Mouse (Mus musculus) hindlimb bud, embryonic 11.5 days (tissue): Measurements from ENCODE around the gene Tkt.
A peak's percentile ranks its signal among the peaks of the same experiment; 100 is the strongest.
"Not testable (repeated sequence)": the region's sequence is repeated elsewhere in the genome, so short reads cannot be mapped to it uniquely, and the experiment has no call there.

Source experiments
- DNase-seq: peaks from one replicate; pipeline ENCODE4 v3.0.0-alpha.2; 2012; ENCODE audit warnings: low read depth, low spot score; ENCODE audit errors: extremely low spot score

Gene Tkt

DNA sequence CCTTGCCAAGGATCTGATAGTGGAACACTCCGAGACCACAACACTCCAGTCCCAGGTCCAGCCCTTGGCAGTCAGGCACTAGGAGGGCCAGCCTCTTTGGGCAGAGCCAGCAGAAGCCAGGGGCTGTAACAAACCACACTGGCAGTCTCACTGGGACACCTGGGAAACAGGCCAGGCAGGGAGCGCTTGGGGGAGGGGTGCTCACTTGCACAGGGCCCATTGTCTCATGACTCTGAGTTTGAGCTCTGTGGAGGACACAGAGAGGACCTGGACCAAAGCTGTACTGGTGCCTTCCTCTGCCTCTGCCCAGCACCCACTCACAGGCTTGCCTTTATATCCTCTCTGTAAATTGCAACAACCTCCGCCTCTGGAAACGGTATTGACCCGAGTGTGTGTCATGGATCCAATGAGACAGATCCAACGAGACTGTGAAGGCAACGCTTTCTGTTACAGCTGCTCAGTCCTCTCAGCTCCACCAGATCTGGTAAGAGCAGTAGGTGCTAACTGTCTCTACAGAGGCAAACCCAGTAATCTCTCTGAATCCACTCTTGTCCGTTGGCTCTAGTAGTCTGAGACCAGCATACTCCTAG lies at the start of gene Tkt:
Tkt (plus strand) TSS at position 229 of the 590 bp plus-strand sequence.
- DNase-seq: no peak

DNA sequence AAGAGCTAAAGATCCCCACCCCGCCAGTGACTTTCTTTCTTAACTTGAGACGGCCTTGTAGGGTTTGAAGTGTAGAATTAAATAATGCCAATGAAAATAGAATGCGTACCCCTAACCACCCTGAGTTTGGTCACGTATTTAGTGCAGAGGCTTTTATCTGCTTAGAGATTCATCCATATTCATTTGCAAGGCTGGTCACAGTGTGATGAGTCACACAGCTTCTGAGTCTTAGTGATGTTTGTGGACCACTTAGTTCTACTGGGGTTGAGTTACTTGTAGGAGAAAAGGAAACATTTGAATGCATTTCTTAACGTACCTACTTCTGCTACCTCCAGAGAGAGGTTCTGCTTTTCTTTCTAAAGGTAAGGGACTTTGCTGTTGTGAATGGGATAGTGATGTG lies 43.2 kb upstream of the Tkt start:
- DNase-seq: no peak

DNA sequence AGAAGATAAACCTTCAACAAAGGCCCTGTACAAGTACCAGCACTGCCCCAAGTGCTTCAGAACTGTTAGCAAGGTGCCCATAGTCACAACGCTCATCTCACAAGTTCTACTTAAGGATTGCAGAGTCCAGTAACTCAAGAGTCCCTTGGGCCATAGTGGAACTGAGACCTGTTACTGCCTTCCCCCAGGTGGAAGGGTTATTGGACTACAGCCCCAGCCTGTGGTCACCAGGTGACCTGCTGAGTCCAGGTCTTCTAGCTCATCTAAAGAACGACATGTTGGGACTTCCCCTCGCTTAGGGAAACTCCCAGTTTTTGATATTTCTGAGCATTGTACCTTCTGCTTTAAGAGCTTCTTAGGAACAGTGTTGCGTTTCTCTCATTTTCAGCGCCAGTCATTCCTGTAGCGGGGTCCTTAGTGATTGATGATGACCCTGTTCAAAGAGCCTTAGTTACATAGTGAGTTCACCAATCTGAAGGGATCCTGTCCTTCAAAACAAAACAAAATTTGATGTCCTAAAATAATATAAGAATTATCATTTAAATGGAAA lies 37.9 kb upstream of the Tkt start:
- DNase-seq: no peak

DNA sequence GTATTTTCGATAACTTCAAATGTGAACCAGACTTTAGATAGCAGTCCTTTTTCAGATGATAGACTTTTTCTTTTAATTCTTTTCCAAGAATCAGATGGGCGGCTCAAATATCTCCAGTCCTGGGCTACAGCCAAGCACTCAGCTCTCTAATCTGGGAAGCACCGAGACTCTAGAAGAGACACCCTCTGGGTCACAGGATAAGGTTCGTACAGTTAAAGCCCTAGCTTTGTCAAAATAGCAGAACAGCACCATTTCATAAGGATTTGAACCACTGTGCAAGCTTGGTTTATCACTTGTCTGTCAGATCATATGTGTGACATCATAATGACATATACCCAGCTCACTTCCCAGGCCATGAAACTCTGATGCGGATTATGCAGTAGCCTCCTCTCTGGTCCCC lies 35.3 kb upstream of the Tkt start:
- DNase-seq: no peak

DNA sequence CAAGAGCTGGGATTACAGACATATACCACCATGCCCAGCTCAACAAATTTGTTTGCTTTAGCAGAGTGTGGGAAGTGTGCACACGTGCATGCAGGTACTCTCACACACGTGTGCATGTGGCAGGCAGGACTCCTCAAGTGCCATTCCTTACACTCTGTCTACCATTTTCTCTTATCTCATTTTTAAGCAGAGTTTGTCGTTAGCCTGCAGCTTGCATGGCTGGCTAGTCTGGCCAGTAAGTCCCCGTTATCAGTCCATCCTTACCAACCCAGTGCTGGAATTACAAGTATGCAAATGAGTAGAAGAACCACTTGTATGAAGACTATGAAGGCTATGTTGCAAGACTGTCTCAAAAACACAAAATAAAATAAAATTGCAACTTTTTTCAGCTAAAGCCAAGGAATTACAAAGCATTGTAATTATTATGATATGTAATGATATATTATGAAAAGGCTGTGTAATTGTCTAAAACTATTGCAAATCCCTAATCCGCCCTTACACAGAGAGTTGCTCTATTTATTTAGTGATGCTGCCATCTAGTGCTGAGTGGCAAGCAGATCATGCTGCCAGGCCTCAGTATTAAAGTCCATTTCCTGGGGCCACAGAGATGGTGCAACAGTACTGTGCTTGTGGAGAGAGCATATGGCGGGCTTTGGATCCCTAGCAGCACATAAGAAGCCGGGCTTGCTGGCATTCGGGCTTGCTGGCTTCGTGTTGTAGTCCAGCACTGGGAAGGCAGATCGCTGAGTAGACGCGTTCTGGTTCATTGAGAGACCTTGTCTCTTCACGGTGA lies 32.0 kb upstream of the Tkt start:
- no peak for DNase-seq

DNA sequence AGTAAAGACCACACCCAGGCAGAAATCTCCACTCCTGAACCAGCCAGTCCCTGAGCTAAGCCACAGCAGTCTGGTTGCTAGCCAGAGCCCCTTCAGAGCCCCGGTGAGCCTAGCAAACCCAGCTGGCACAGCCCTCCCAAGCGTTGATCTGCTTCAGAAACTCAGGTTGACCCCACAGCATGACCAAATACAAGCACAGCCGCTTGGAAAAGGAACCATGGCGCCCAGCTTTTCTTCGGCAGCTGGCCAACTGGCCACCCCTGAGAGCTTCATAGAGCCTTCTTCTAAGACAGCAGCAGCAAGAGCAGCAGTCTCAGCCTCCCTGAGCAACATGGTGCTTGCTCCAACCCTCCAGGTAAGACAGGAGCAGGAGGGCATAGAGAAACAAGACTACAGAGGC lies 28.8 kb upstream of the Tkt start:
- no peak for DNase-seq

DNA sequence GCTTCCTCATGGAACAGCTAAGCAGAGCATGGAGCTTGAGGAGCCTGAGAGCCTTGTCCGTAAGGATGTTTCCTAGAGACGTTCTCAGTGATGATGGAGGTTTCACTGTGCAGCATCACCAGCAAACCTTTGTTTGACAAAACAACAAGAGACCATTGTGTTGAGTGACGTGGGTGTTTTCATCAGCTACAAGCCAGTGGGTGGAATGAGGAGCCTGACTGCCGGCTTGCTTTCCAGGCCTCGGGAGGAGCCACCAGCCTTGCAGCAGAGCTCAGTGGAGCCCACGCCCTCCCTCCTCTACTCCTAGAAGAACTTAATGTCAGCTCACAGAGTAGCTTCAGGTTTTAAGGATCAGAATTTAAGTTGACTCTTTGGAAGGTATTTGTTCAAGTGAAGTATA lies 24.8 kb upstream of the Tkt start:
- no peak for DNase-seq

DNA sequence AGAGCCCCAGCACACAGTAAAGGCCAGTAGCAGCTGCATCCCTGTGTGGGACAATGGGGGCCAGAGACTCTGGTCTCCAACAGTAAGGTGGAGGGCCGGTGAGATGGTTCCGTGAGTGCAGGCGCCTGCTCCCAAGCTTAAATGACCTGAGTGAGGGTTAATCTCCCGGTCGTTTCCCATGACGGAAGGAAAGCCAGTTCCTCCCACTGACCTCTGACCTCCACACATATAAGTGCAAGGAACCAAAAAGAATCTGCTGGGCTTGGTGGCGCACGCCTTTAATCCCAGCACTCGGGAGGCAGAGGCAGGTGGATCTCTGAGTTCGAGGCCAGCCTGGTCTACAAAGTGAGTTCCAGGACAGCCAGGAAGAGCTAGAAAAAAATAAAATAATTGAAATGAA lies 19.8 kb upstream of the Tkt start:
- no peak for DNase-seq

DNA sequence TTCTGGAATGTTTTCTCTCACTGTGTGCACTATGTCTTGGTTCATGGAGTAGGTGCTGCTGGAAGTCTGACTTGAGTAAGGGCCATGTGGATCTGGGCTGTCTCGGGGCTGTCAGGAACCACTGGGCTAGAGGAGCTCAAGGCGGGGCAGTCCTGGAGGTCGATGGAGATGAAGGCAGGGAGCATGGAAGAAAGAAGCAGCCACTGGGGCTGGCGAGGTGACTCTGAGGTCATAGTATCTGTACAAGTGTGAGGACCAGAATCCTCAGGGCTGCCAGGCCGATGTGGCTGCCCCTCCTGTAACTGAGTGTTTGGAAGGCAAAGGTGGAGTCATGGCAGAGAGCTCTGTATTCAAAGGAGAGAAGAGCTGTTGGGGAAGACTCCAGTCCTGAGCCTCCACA lies 19.2 kb upstream of the Tkt start:
- DNase-seq: no peak

DNA sequence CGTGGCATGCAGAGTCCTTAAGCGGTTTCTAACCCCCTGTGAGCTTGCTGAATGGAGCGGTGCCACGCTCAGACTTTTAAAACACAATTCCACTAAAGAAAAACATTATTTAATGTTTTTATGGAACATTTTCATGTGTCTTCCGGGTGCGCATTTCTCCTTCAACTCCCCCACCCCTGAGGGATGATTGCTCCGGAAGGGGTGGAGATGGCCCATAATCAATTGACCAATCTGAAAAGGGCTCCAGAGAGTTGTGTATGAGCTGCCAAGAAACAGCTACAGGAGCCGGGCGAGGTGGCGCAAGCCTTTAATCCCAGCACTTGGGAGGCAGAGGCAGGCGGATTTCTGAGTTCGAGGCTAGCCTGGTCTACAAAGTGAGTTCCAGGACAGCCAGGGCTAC lies 18.7 kb upstream of the Tkt start:
- DNase-seq: no peak

DNA sequence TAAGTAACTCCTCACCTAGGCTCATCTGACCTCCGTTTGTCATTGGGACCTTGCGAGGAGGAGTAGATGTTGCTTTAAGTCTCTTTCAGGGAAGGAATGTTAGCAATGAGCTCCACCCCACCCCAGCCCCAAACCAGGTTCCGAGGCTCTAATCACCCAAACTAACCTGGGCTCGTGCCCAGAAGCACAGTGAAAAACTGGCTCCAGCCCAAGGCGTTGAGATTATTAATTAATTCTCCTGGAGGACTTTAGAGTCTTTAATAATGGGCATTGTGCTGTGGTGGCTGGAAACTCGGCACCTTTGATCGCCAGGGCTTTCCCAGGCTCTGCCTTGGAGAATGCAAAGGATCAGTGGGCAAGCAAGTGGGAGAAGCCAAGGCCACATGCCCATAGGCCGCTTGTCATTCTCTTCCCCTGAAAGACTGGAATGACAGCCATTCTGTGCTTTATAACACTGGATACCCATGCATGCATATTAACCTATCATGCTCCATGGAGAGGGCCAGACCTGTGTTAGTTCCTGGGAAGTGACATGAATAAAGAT lies 17.4 kb upstream of the Tkt start:
- DNase-seq: no peak

DNA sequence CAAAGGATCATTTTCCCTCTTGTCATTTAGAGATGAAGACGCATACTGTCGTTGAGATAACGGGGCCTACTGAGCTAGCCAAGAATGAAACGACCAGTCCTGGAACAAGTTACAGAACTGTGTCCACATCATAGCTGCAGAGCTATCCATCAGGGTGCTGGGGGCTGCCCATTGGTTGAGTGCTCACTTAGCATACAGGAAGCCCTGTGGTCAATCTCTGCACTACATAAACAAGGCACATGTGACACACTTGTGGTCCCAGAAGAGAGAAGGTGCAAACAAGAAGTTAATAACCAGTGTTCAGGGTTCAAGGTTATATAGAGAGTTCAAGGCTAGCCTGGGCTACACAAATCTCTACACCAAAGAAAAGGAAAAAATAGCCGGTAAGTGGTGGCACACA lies 16.7 kb upstream of the Tkt start:
- DNase-seq: no peak

DNA sequence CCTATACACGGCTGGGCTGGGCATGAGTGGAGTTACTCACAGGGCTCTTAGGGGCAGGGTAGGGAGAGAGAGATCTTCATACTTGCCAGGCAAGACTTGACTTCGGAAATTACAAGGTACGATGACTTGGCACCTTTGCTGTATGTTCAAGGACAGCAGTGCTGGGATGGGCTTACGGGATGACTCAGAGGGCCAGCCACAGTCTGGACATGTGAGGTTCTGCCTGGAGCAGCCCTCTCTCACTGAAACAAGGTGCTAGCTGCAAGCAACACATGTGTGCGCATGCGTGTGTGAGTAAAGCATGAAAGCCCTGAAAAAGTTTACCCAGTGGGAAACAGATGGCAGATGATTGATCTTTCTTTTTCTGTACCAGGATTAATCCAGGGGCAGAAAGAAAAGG lies 16.3 kb upstream of the Tkt start:
- no peak for DNase-seq

DNA sequence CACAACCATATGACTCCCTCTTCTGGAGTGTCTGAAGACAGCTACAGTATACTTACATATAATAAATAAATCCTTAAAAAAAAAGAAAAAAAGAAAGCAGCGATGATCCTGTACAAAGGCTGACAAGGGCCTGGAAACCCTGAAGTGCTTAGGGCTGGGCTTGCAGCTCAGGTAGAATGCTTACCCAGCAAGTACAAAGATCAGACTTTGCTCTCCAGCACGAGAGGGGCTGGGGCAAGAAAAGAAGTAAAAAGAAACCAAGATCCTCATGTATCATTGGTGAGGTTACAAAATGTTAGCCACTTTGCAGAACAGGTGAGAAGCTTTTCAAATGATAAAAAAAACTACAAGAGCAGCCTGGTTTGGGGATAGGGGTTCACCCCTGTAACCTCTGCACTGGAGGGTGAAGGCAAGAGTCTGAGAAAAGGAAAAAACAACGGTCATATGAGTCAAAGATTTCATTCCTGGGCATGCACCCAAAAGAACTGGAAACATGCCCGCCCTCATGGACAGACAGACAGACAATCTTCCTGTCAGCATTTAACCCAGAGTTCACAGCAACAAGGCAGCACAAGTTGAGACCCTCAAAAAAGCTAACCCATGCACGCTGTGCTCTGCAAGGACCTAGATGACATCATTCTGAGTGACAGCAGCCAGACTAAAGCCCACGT lies 14.2 kb upstream of the Tkt start:
- DNase-seq: no peak

DNA sequence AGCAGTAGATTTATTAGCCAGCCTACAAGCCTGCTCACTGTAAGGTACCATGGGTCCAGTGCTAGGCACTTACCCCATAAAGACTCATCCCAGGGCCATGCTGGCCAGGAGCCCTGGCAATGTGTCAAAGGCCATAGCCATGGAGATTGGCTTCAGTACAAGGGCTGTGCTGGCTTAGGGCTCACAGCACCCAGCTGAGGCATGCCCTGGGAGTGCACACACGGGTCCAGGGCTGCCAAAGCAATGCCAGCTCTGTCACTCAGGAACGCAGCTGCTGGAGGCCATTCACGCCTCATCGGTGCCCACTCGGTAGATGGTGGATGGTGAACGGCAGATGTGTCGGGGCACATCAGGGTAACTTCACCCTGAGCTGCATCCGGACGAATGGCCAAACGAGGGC lies 6.6 kb upstream of the Tkt start:
- no peak for DNase-seq

DNA sequence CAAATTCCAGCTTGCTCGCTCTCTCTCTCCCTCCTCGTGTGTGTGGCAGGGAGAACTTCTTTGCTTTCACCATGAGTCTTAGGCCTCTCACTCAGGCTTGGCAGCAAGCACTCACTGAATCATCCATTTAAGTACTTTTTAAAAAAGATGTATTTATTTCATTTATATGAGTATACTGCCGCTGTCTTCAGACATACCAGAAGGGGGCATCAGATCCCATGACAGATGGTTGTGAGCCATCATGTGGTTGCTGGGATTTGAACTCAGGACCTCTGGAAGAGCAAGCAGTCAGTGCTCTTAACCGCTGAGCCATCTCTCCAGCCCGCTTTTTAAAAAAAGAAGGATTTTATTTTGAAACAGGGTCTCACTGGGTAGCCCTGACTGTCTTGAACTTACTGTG lies 4.8 kb upstream of the Tkt start:
- DNase-seq: not testable (repeated sequence)

DNA sequence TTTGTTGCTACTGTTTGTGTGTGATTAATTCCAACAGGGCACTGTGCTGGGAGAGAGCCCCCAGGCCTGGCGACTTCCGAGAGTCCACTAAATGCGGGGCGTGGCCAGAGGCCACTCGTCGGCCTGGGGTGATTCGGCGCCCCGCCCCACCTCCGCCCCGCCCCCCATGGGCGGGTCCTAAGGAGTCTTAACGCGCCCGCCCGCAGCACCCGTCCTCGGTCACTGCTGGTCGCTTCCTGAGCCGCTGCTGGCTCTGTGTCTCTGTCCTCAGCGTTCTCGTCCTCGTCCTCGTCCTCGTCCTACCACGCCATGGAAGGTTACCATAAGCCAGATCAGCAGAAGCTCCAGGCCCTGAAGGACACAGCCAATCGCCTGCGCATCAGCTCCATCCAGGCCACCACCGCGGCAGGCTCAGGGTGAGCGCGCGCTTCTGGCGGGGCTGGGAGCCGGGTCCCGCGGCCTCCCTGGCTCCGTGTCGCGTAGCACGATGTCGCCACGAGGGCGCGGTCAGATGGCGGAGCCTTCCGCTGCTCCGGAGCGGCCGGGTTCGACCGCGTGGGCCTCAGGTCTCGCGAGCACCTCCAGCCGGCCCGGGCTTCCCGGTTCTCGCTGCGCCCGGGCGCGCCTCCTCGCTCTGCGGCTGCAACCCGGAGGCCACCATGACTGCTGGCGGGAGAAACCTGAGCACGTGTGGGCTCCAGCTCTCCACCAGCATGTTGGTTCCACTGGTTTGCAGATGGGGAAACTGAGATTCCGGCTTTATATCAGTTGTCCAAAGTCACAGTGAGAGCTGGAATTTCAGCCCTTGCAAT lies 1.0 kb downstream of the Tkt start:
- DNase-seq: peak; percentile 53

DNA sequence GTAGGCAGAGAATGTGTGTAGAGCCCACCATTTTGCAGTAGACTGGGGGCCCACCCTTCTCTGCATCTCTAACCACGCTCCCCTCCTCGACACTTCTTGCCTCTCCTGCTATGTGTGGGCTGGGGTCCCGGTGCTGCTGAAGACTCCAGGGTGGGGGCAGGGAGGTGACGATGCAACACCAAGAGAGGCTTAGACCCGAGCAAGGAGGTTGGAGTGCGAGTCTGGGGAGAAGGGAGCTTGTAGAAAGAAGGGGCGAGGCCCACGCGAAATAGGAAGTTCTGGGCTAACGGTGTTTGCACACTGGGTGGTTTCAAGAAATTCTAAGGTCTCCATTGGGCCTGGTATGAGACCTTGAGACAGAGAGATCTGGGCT lies 1.6 kb downstream of the Tkt start:
- DNase-seq: no peak

DNA sequence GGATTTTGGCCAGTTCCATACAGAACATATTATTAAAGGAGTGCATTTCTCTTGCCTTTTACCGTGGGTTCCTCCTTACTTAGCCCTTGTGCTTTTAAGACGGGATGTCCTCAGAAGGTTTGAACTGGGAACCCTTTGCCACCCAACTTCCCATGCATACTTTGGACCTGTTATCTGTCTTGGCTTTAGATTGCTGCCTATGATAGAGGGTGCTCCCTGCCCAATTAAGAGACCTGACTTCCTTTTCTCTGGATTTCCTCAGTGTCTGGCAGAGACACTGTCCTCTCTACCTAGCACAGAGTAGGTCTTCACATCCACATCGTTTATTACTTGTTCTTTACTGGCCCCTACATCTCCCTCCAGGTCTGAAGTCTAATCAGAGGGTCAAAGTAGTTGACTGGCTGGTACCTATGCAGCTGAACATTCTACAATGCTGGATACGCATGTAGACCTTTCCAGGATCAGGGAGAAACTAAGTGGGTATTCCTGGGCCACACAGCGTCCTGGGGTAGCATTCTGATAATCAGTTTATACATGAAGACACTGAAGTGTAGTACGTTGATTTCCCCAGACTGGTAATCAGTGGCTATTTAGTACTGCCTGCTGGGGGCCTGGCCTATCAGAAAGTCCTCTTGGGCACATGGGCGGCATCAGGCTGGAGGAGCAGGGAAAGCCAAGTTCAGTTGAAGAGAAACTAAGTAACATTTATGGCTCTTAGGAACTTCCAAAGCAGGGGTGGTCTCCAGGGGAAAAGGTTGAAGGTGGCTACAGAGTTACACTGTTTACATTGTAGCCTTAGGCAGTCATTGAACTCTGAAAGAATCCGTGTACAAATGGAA lies 2.3 kb downstream of the Tkt start:
- DNase-seq: no peak

DNA sequence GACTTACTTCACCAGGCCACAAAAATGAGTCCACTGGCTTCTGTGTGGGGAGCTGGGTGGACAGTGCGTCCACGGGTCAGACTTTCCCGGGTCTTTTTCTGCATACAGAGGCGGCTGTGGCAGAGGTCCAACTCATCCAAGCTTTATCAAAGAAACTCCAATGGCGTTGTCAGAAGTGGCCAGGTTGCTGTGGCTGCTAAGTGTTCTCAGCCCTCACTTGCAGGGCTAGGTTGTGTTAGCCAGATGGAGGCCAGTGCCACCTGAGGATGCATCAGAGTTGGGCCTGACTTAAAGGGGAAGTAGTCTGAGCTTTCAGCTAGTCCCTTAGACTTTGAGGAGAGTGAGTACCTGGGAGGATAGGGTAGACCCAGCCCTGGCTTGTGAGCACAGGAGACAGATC lies 3.4 kb downstream of the Tkt start:
- no peak for DNase-seq
